Mouse (Mus musculus): ENCODE measurements around the gene Pklr. TPM values are rescaled to one million over a fixed set of nuclear protein-coding genes. Genes with fewer than 3 reads are reported as not detected.
"Not testable (repeated sequence)": the region's sequence is repeated elsewhere in the genome, so short reads cannot be mapped to it uniquely, and the experiment has no call there.

The Pklr gene
- total and polyA plus RNA-seq, 3 experiments: 53.2 to 185 (median 133) TPM

DNA sequence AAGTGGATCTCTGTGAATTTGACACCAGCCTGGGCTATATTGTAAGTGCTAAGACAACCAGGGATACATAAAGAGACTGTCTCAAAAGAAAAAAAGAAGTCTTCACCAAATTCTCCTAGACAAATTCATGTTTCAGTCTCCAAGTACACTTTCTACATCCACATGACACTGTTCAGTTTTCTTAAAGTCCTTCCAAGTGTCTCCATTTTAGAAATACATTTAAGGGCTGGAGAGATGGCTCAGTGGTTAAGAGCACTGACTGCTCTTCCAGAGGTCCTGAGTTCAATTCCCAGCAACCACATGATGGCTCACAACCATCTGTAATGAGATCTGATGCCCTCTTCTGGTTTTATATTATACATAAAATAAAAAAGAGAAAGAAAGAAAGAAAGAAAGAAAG lies 25.3 kb downstream of the Pklr start:
- not testable (repeated sequence) for H3K9ac ChIP-seq (ENCODE audit: control insufficient read depth, low read depth, low read length, poor library complexity, severe bottlenecking); H3K27me3 ChIP-seq (ENCODE audit: control insufficient read depth in 1 of 2, insufficient read depth in 2 of 2, low read length in 2 of 2); H3K27ac ChIP-seq (ENCODE audit: control insufficient read depth, low read depth, low read length); H3K4me3 ChIP-seq (ENCODE audit: control insufficient read depth in 1 of 2, insufficient read depth in 1 of 2, low read depth in 2 of 2, low read length in 2 of 2); DNase-seq (ENCODE audit: low read depth, low spot score); H3K9me3 ChIP-seq (replicated peaks; ENCODE audit: insufficient read depth, low read length)
- peaks cover 0 to 18% of the 10 kb centered on the region in 2 experiments; a peak in 2 of 4 replicates for H3K36me3 ChIP-seq (ENCODE audit: control insufficient read depth in 1 of 2, insufficient read depth in 2 of 2, low read length in 2 of 2)
- H3K4me1 ChIP-seq (ENCODE audit: control insufficient read depth in 1 of 2, insufficient read depth in 2 of 2, low read length in 2 of 2): peaks cover 10 to 24% of the 10 kb centered on the region in 2 experiments
- H3K79me2 ChIP-seq (ENCODE audit: control insufficient read depth, insufficient read depth, low read length, poor library complexity): peaks cover 16% of the 10 kb centered on the region
- peak; percentile 62; the same call in 1 of the 2 replicates for TF ChIP-seq TBP (IDR thresholded peaks at IDR 0.05; ENCODE audit: low read depth, low read length)

- H3K36me3 ChIP-seq (ENCODE audit: control insufficient read depth in 1 of 2, insufficient read depth in 2 of 2, low read length in 2 of 2): peaks cover 0 to 21% of the 10 kb centered on the region in 2 experiments; a peak in 2 of 4 replicates
- no peak overlapping the region for H3K9ac ChIP-seq (ENCODE audit: control insufficient read depth, low read depth, low read length, poor library complexity, severe bottlenecking)
- H3K79me2 ChIP-seq (ENCODE audit: control insufficient read depth, insufficient read depth, low read length, poor library complexity): peaks cover 22% of the 10 kb centered on the region
- H3K27me3 ChIP-seq (ENCODE audit: control insufficient read depth in 1 of 2, insufficient read depth in 2 of 2, low read length in 2 of 2): no peaks in the 10 kb centered on the region
- TF ChIP-seq MAFK (IDR thresholded peaks at IDR 0.05; ENCODE audit: borderline replicate concordance, low read depth, low read length) (no peak), ZNF384 (IDR thresholded peaks at IDR 0.05; ENCODE audit: low read depth, low read length) (peak; percentile 53; the same call in 1 of the 2 replicates)
- no peak overlapping the region for H3K4me3 ChIP-seq (ENCODE audit: control insufficient read depth in 1 of 2, insufficient read depth in 1 of 2, low read depth in 2 of 2, low read length in 2 of 2)
- H3K9me3 ChIP-seq (replicated peaks; ENCODE audit: insufficient read depth, low read length): no peaks in the 10 kb centered on the region
- DNase-seq (ENCODE audit: low read depth, low spot score): no peak
- peaks cover 10 to 29% of the 10 kb centered on the region in 2 experiments for H3K4me1 ChIP-seq (ENCODE audit: control insufficient read depth in 1 of 2, insufficient read depth in 2 of 2, low read length in 2 of 2)
- no peak overlapping the region for H3K27ac ChIP-seq (ENCODE audit: control insufficient read depth, low read depth, low read length)
These were observed 25.8 kb downstream of the Pklr start for GRCm38 (mm10) chr3:89161786-89162185.

- no peaks in the 10 kb centered on the region for H3K27me3 ChIP-seq (ENCODE audit: control insufficient read depth in 1 of 2, insufficient read depth in 2 of 2, low read length in 2 of 2)
- TF ChIP-seq NELFE (IDR thresholded peaks at IDR 0.05; ENCODE audit: low read depth, low read length) (no peak), ZNF384 (IDR thresholded peaks at IDR 0.05; ENCODE audit: low read depth, low read length) (no peak), POLR2A (IDR thresholded peaks at IDR 0.05; ENCODE audit: control insufficient read depth in 1 of 2, insufficient read depth in 1 of 2, low read depth in 1 of 2, low read length in 2 of 2, poor library complexity in 1 of 2) (no peak), ETS1 (IDR thresholded peaks at IDR 0.05; ENCODE audit: low read depth, low read length) (no peak), JUND (IDR thresholded peaks at IDR 0.05; ENCODE audit: low read depth, low read length) (peak; percentile 50; the same call in 1 of the 2 replicates)
- no peaks in the 10 kb centered on the region for H3K9me3 ChIP-seq (replicated peaks; ENCODE audit: insufficient read depth, low read length)
- H3K36me3 ChIP-seq (ENCODE audit: control insufficient read depth in 1 of 2, insufficient read depth in 2 of 2, low read length in 2 of 2): peaks cover 7 to 19% of the 10 kb centered on the region in 2 experiments
- peak overlapping the region; percentile 76 to 80 for H3K4me3 ChIP-seq (ENCODE audit: control insufficient read depth in 1 of 2, insufficient read depth in 1 of 2, low read depth in 2 of 2, low read length in 2 of 2)
- peaks cover 27% of the 10 kb centered on the region for H3K79me2 ChIP-seq (ENCODE audit: control insufficient read depth, insufficient read depth, low read length, poor library complexity)
- H3K4me1 ChIP-seq (ENCODE audit: control insufficient read depth in 1 of 2, insufficient read depth in 2 of 2, low read length in 2 of 2): peaks cover 10 to 26% of the 10 kb centered on the region in 2 experiments
- H3K9ac ChIP-seq (ENCODE audit: control insufficient read depth, low read depth, low read length, poor library complexity, severe bottlenecking): peak overlapping the region; percentile 95
- H3K27ac ChIP-seq (ENCODE audit: control insufficient read depth, low read depth, low read length): peak overlapping the region; percentile 89
- DNase-seq (ENCODE audit: low read depth, low spot score): peak; percentile 64
These were observed 27.2 kb downstream of the Pklr start for GRCm38 (mm10) chr3:89163123-89163522.

GRCm38 (mm10) chr3:89163643-89164245 lies 27.8 kb downstream of the Pklr start:
- Histone ChIP-seq H3K4me3 (ENCODE audit: control insufficient read depth in 1 of 2, insufficient read depth in 1 of 2, low read depth in 2 of 2, low read length in 2 of 2) (peak overlapping the region; percentile 76 to 80), H3K27me3 (ENCODE audit: control insufficient read depth in 1 of 2, insufficient read depth in 2 of 2, low read length in 2 of 2) (no peaks in the 10 kb centered on the region), H3K4me1 (ENCODE audit: control insufficient read depth in 1 of 2, insufficient read depth in 2 of 2, low read length in 2 of 2) (peaks cover 10 to 26% of the 10 kb centered on the region in 2 experiments), H3K27ac (ENCODE audit: control insufficient read depth, low read depth, low read length) (peak overlapping the region; percentile 89), H3K9ac (ENCODE audit: control insufficient read depth, low read depth, low read length, poor library complexity, severe bottlenecking) (peak overlapping the region; percentile 95), H3K9me3 (replicated peaks; ENCODE audit: insufficient read depth, low read length) (no peaks in the 10 kb centered on the region), H3K79me2 (ENCODE audit: control insufficient read depth, insufficient read depth, low read length, poor library complexity) (peaks cover 27% of the 10 kb centered on the region), H3K36me3 (ENCODE audit: control insufficient read depth in 1 of 2, insufficient read depth in 2 of 2, low read length in 2 of 2) (peaks cover 8 to 19% of the 10 kb centered on the region in 2 experiments)
- peak; percentile 75 for DNase-seq (ENCODE audit: low read depth, low spot score)
- 0 out of 4 replicates have a peak, but pooled peaks of 1 of the 2 experiments have one; percentile 28 for TF ChIP-seq EP300 (IDR thresholded peaks at IDR 0.05; ENCODE audit: low read depth in 1 of 2, low read length in 2 of 2)
- peak; percentile 92 for TF ChIP-seq ZNF384 (IDR thresholded peaks at IDR 0.05; ENCODE audit: low read depth, low read length)
- 0 out of 2 replicates have a peak, but pooled peaks have one; percentile 22 for TF ChIP-seq ZKSCAN1 (IDR thresholded peaks at IDR 0.05; ENCODE audit: low read depth, low read length)
- TF ChIP-seq NRF1 (IDR thresholded peaks at IDR 0.05; ENCODE audit: insufficient read depth, low read depth, low read length, poor library complexity, severe bottlenecking): 0 out of 2 replicates have a peak, but pooled peaks have one; percentile 5
- peak; percentile 16; the same call in 1 of the 2 replicates for TF ChIP-seq MAX (IDR thresholded peaks at IDR 0.05; ENCODE audit: low read length)
- no peak; the same call in 1 of the 2 replicates for TF ChIP-seq E2F4 (IDR thresholded peaks at IDR 0.05; ENCODE audit: borderline replicate concordance, low read depth, low read length)
- TF ChIP-seq RCOR1 (IDR thresholded peaks at IDR 0.05; ENCODE audit: low read depth, low read length): peak; percentile 21; the same call in 1 of the 2 replicates
- TF ChIP-seq SIN3A (IDR thresholded peaks at IDR 0.05; ENCODE audit: low read length): no peak; the same call in 1 of the 2 replicates
- TF ChIP-seq TBP (IDR thresholded peaks at IDR 0.05; ENCODE audit: low read depth, low read length): peak; percentile 57; the same call in 1 of the 2 replicates
- peak; percentile 8; the same call in 1 of the 2 replicates for TF ChIP-seq HCFC1 (IDR thresholded peaks at IDR 0.05; ENCODE audit: low read depth, low read length)
- TF ChIP-seq MYC (IDR thresholded peaks at IDR 0.05; ENCODE audit: low read depth, low read length): no peak

Data from MEL (cell line).